Mouse (Mus musculus) gastrocnemius, postnatal 4 days (tissue): ENCODE results near the gene Cfap54. TPM values are rescaled to one million over a fixed set of nuclear protein-coding genes. Genes with fewer than 3 reads are reported as not detected.

Source experiments
- DNase-seq, 2 experiments: peaks; one replicate each; pipeline ENCODE4 v3.0.0; 2021 to 2022; ENCODE audit warnings: low spot score in 2 of 2, mixed read lengths in 2 of 2
- total RNA-seq, 2 experiments: library from RNA; stranded (reverse); gene quantifications; 2 replicates each; pipeline ENCODE4 v1.2.3; 2021

The Cfap54 gene
- total RNA-seq, 2 experiments from 2014 or later = 0.98 to 1.3 TPM

DNA sequence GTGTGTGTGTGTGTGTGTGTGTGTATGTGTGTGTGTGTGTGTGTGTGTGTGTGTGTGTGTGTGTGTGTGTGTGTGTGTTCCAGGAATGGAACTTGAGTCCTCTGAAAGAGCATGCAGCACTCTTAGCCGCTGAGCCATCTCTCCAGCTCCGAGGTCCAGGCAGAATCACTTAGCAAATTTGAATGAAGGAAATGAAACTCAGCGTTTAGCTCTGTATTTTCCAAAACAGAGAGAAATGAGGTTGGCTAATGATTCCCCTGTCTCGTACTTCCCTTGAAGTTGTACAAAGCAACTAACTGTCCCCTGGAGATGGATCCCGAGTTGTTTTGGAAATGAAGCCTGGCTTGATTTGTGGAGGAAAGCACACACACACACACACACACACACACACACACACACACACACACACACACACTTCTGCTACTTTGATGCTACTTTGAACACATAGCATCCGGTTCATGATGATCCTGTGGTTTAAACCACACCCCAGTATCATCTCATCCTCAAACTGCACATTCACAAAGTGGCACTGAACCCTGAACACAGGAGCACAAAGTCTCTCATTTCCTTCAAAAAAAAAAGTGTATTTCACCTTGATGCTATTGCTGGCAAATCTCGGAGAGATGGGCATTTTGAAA is 290.4 kb downstream of the Cfap54 start:
- no peak for DNase-seq

DNA sequence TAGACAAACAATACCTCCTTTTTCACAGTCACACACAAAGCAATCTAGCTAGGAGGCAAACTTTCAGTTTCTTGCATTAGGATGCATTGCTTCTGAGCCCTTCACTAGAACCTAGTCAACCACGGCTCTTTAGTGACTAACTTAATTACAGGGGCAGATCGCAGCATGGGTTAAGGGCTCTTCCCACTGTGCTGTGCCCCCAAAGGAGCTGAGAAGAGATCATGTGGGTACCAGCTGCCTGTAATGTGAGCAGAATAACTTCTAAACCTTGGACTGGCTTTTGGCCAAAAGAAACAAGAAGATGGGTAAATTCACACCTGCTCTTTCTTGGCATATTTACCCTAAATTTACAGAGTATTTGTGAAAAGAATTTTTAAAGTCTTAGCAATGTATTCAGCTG is 291.2 kb downstream of the Cfap54 start:
- no peak for DNase-seq

DNA sequence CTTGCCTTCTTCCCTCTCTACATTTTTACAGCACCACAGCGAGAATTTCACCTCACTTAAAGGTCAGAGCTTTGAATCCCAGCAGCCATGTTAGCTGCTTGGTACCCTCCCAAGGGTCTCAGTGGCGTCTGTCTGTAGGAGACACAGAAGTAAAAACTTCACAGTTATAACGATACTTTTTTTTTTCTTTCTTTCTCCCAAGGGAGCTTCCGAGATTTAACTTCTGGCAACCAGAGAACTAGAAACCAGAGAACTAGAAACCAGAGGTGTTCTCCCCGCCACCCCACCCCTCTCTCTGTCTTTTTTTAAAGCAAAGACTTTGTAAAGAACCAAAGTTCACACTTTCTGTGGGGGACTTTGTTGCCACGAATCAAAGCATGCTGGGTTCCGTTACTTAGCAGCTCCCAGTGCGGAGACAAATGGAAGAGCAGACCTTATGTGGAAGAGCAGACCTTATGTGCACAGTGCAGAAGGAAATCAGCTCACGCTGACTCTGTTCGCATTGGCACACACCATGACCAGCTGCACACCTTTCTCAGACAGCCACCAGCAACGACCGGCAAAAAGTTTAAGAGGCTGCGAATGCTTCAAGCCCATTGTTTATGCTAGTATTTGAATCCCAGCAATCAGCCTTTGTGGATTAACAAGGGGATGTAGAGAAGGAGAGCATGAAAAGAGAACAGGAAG is 292.9 kb downstream of the Cfap54 start:
- no peak for DNase-seq

DNA sequence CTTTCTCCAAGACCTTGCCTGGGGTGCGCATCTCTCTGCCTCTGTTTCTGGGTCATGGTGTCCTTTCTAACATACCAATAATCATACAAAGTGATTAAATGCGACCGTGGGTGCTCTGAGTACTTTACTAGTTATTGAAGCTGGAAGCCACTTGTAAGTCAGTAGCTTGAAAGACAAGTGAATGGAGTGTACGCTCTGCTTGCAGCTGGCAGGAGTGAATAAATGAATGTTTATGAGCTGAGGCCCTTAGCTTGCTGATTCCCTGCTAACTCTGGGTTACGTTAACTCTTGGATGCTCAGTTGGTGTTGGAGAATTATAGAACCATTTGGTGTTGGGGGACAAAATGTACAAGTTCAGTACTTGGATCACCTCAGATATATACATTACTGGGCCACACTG is 298.7 kb downstream of the Cfap54 start:
- no peak for DNase-seq

DNA sequence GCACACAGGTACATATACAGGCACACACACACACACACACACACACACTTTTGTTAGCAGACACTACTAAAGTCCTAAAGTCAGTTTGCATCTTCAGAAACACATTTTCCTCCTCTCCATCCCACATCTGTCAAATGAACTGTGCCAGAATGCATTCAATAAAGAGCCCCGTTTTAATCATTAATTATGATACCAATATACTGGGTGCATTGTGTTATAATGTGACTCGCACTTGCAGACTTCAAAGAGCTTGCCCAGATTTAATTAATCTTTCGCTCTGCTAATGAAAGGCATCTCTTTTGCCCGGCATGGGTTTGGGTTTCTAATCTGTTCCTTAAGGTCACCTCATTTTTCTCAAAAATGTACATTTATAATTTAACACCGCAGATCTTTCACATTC is 327.1 kb downstream of the Cfap54 start:
- DNase-seq = no peak

DNA sequence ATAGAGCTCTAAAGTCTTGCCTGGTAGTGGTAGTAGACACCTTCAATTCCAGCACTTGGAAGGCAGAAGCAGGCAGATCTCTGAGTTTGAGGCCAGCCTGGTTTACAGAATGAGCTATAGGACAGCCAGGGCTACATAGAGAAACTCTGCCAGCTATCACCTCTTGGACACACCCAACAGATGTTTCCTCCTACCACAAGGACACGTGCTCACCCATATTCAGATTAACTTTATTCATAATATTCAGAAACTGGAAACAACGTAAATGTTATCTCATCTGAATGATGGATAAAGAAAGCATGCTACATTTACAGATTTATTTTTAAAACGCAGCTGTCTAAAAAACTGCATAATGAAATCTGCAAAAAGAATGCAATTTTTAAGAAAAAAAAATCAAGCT is 351.1 kb downstream of the Cfap54 start:
- no peak for DNase-seq

DNA sequence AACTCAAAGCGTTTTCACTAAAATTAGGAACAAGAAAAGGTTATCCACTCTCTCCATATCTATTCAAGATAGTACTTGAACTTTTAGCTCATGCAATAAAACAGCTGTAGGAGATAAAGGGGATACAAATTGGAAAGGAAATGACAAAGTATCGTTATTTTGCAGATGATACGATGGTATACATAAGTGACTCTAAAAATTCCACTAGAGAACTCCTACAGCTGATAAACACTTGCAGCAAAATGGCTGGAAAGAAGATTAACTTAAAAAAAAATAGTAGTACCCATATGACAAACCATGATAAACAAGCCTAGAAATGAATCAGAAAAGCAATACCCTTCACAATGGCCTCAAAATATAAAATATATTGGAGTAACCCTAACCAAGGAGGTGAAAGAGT is 352.7 kb downstream of the Cfap54 start:
- no peak for DNase-seq

Other genes with a start within 250 kb of the Cfap54 start
- gene Cdk17, start 79.3 kb upstream of the Cfap54 start, total RNA-seq = 10 to 100 TPM; 29.5 to 30.3 TPM
- gene Elk3, start 229.5 kb upstream of the Cfap54 start, total RNA-seq = 10 to 100 TPM; 63.4 to 64.4 TPM